10 mouse cellular contexts compared by ENCODE assay signal in genomic region chr5:136465366-136465765, GRCm38 (mm10).
DNase-seq lines count a peak whose midpoint lies in the region; ATAC-seq and TF ChIP-seq lines count a peak whose summit lies in the region.
"Had no signal": no experiment of that assay in that cellular context is flagged by ENCODE, and none has a peak within 500 bp of the region (broad histone marks: within the 10 kb centered on the region; RNA-seq: fewer than 3 reads in every experiment).

No protein-coding gene starts in this region.

- no peak overlapping the region for H3K9ac ChIP-seq in midbrain, postnatal 0 days (replicated peaks; ENCODE audit: low read length, poor library complexity, severe bottlenecking)
- H3K9ac ChIP-seq in stomach, embryonic 16.5 days (ENCODE audit: low read length), result peak overlapping the region; percentile 32; the same call in 1 of the 2 replicates
- H3K9ac ChIP-seq: forebrain, embryonic 15.5 days had no signal

- H3K36me3 ChIP-seq in heart, embryonic 10.5 days, result 0 out of 2 replicates have a peak, but pooled peaks cover 4% of the 10 kb centered on the region
- no peaks in the 10 kb centered on the region for H3K36me3 ChIP-seq in midbrain, postnatal 0 days (ENCODE audit: insufficient read depth, low read length)
- H3K36me3 ChIP-seq in midbrain, embryonic 10.5 days, result peaks cover 16% of the 10 kb centered on the region
- no peaks in the 10 kb centered on the region for H3K36me3 ChIP-seq in stomach, embryonic 16.5 days (ENCODE audit: control insufficient read depth, insufficient read depth, low read length)
- H3K36me3 ChIP-seq: forebrain, embryonic 15.5 days had no signal

- peak overlapping the region; percentile 74; the same call in 1 of the 2 replicates for H3K27ac ChIP-seq in heart, embryonic 10.5 days
- H3K27ac ChIP-seq in midbrain, postnatal 0 days (ENCODE audit: low read depth, low read length), result 0 out of 2 replicates have a peak overlapping the region, but pooled peaks have one; percentile 14
- no peak overlapping the region; the same call in 1 of the 2 replicates for H3K27ac ChIP-seq in midbrain, embryonic 10.5 days (replicated peaks)
- peak overlapping the region; percentile 60; the same call in 1 of the 2 replicates for H3K27ac ChIP-seq in embryonic fibroblast, embryonic 13.5 days (ENCODE audit: insufficient read depth, low read length)
- peak overlapping the region; percentile 76 for H3K27ac ChIP-seq in stomach, embryonic 16.5 days (ENCODE audit: low read length)
- H3K27ac ChIP-seq: forebrain, embryonic 15.5 days had no signal

- DNase-seq in heart, embryonic 10.5 days (ENCODE audit: low spot score), result no peak
- DNase-seq in heart, postnatal 25 days (ENCODE audit: low spot score), result no peak
- DNase-seq in midbrain, postnatal 0 days (ENCODE audit: low spot score), result no peak
- no peak for DNase-seq in midbrain, embryonic 10.5 days (ENCODE audit: low spot score)
- DNase-seq in layer of hippocampus, postnatal 10 days (ENCODE audit: low spot score in 2 of 2), result no peak
- DNase-seq in ovary, postnatal 14 days (ENCODE audit: low spot score), result no peak
- DNase-seq: right cerebral cortex, postnatal 25 days had no signal

- 53% methylated on average over 5 of the region's 5 CpGs for WGBS in heart, embryonic 10.5 days
- WGBS in midbrain, postnatal 0 days, result 56% methylated on average over 5 of the region's 5 CpGs
- 83% methylated on average over 5 of the region's 5 CpGs for WGBS in midbrain, embryonic 10.5 days
- 48% methylated on average over 5 of the region's 5 CpGs for WGBS in stomach, embryonic 16.5 days

- peak; percentile 46; the same call in 1 of the 2 replicates for TF ChIP-seq POLR2A in embryonic fibroblast, embryonic 13.5 days (IDR thresholded peaks at IDR 0.05; ENCODE audit: low read depth, low read length)

- no peaks in the 10 kb centered on the region for H3K9me3 ChIP-seq in heart, embryonic 10.5 days
- H3K9me3 ChIP-seq in midbrain, postnatal 0 days (ENCODE audit: low read length), result no peaks in the 10 kb centered on the region
- no peaks in the 10 kb centered on the region for H3K9me3 ChIP-seq in midbrain, embryonic 10.5 days (replicated peaks)
- H3K9me3 ChIP-seq in stomach, embryonic 16.5 days (replicated peaks; ENCODE audit: control insufficient read depth, low read length), result no peaks in the 10 kb centered on the region
- H3K9me3 ChIP-seq: forebrain, embryonic 15.5 days had no signal

- no peaks in the 10 kb centered on the region for H3K27me3 ChIP-seq in heart, embryonic 10.5 days (ENCODE audit: insufficient read depth, poor library complexity, severe bottlenecking)
- no peaks in the 10 kb centered on the region for H3K27me3 ChIP-seq in midbrain, postnatal 0 days (ENCODE audit: insufficient read depth, low read length)
- H3K27me3 ChIP-seq in midbrain, embryonic 10.5 days (ENCODE audit: low read depth, poor library complexity, severe bottlenecking), result no peaks in the 10 kb centered on the region
- no peaks in the 10 kb centered on the region for H3K27me3 ChIP-seq in stomach, embryonic 16.5 days (ENCODE audit: control insufficient read depth, insufficient read depth, low read length)
- H3K27me3 ChIP-seq: forebrain, embryonic 15.5 days had no signal

- H3K4me2 ChIP-seq in midbrain, postnatal 0 days (ENCODE audit: low read depth, low read length, poor library complexity, severe bottlenecking), result no peak overlapping the region
- peak overlapping the region; percentile 37; the same call in 1 of the 2 replicates for H3K4me2 ChIP-seq in stomach, embryonic 16.5 days (ENCODE audit: low read depth, low read length)
- H3K4me2 ChIP-seq: forebrain, embryonic 15.5 days had no signal

- ATAC-seq in midbrain, postnatal 0 days (ENCODE audit: low FRiP score), result no peak
- ATAC-seq in stomach, embryonic 16.5 days (ENCODE audit: insufficient read depth, low FRiP score), result no peak
- ATAC-seq: forebrain, embryonic 15.5 days had no signal

- no peak for TF ChIP-seq CTCF in midbrain, postnatal 0 days (IDR thresholded peaks at IDR 0.05)
- no peak for TF ChIP-seq CTCF in embryonic fibroblast, embryonic 13.5 days (IDR thresholded peaks at IDR 0.05; ENCODE audit: borderline replicate concordance, insufficient read depth, low read length)

- no peak overlapping the region for H3K4me3 ChIP-seq in heart, embryonic 10.5 days
- no peak overlapping the region for H3K4me3 ChIP-seq in midbrain, postnatal 0 days (ENCODE audit: low read depth, low read length)
- no peak overlapping the region for H3K4me3 ChIP-seq in midbrain, embryonic 10.5 days
- H3K4me3 ChIP-seq in embryonic fibroblast, embryonic 13.5 days (ENCODE audit: insufficient read depth, low read length), result no peak overlapping the region
- H3K4me3 ChIP-seq in stomach, embryonic 16.5 days (replicated peaks; ENCODE audit: low read length), result no peak overlapping the region
- H3K4me3 ChIP-seq: forebrain, embryonic 15.5 days had no signal

- H3K4me1 ChIP-seq in heart, embryonic 10.5 days, result peaks cover 97% of the 10 kb centered on the region
- peaks cover 8% of the 10 kb centered on the region; the same call in 1 of the 2 replicates for H3K4me1 ChIP-seq in midbrain, postnatal 0 days (ENCODE audit: insufficient read depth, low read length)
- peaks cover 62% of the 10 kb centered on the region for H3K4me1 ChIP-seq in midbrain, embryonic 10.5 days
- peaks cover 15% of the 10 kb centered on the region for H3K4me1 ChIP-seq in embryonic fibroblast, embryonic 13.5 days (ENCODE audit: control insufficient read depth, insufficient read depth, low read length)
- peaks cover 47% of the 10 kb centered on the region for H3K4me1 ChIP-seq in stomach, embryonic 16.5 days (ENCODE audit: control insufficient read depth, insufficient read depth, low read length)

- intact Hi-C loops in heart, postnatal 25 days (cut with DNase I), result loop anchor here (5.0 kb wide), 1 partner anchor 102 kb away; the partner anchor contains the start of gene Cux1
